Mouse (Mus musculus) activated CD4-positive, CD25-positive, alpha-beta regulatory T cell, adult 9 weeks (primary cell): Measurements from ENCODE around the gene Gga2. TPM values are rescaled to one million over a fixed set of nuclear protein-coding genes. Genes with fewer than 3 reads are reported as not detected.

ENCODE experiments used
- polyA plus RNA-seq: library from polyadenylated mRNA; unstranded; fragments of 100-300 nt; shearing (Covaris generic); gene quantifications from one replicate; pipeline ENCODE4 v1.2.1, GENCODE M21; 2017

The Gga2 gene
- polyA plus RNA-seq: 4.1 TPM

DNA sequence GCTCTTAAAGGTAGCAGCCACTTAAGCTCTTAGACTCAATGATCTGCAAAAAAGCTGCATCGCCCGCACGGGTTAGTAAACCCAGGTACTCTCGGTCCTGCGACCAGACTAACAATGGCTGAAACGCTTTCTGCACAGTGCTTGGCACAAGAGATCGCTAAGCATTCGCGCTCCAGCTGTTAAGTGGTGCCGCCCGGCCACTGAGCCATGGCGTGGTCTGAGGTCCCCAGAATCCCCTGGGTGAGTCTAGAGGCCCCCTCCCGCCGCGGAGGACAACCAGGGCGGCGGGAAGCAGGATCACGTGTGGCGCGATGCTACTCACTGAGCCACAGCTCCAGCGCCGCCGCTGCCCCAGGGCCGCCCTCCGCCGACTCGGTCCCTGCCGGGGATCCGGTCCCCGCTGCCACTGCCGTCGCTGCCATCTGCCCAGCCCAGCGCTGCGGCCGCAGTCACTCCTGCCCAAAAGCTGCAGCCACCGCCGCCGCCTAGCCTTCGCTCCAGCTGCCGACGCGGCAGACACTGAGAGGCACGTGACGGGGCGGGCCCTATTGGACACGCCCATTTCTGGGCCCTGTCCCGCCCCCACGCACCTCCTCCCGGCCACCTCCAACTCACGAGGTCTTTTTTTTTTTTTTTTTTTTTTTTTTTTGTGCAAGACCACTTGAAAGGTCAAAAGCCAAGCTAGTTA is at the start of gene Gga2:
Gene Gga2 (minus strand): TSS at position 556 of the 688 bp plus-strand sequence.

DNA sequence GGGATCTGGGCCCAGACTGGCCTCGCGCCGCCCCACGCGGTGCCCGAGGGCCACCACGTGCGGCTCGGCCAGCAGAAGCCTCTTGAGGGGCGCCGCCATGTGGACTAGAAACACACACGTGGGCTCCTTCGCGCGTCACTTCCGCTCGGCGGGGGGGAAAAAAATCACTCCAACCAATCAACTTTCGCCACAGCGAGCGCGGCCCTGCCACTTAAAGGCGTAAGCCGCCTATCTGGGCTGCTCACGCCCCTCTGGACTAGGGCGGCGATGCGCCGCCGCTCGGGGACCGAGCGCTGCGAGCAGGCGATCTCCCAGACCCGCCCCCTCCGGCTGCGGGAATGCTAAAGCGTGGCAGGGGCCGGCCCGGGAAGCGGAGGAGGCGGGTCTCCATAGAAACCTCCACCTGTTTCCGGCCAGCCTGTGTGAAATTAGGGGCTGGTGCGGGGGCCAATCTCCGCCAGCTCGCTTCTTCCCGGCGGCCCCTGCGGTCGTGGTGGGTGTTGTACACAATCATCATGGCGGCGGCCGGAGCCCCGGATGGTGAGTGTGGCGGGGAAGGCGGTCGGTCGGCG is 46.0 kb upstream of the Gga2 start, which contains the start of the genes Ubfd1 and Ears2:
Gene Ubfd1 (plus strand): TSS at position 231 of the 572 bp plus-strand sequence.
Gene Ears2 (minus strand): TSS at position 319 of the 572 bp plus-strand sequence.

DNA sequence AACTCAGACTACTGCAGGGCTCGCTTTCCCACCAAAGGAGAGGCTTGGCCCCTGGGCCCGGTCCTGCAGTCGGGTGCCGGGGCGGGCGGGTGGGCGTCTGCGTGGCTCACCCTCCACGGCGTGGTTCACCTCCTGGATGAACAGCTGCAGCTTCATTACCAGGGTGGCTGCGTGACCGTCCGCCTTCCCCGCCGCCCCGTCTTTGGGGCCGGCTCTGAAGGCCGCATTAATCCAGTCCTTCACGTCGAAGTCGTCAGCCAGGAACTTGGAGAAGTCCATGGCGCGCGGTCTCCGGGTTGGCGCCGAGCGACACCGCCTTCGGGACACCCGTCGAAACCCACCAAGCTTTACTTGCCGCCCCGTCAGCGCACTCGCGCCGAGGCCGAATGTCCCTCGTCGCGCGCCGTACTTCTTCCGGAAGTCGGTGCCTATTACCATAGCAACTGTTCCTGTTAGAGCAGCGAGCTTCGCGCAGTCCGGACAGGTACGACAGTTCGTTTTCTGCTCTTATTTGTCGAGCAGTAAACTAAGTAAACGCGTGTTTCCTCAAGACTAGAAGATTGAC is 39.6 kb downstream of the Gga2 start, which contains the start of gene Cog7:
Gene Cog7 (minus strand): TSS at position 405 of the 565 bp plus-strand sequence.

Other genes starting within 250 kb of the Gga2 start
- gene Scnn1b, start 156.2 kb downstream of the Gga2 start, polyA plus RNA-seq: 0.55 TPM
- 15.3 TPM for gene Cog7, start 39.5 kb downstream of the Gga2 start, polyA plus RNA-seq
- gene Ubfd1, start 46.0 kb upstream of the Gga2 start, polyA plus RNA-seq: 13.1 TPM
- 16.3 TPM for gene Ears2, start 46.0 kb upstream of the Gga2 start, polyA plus RNA-seq
- 181 TPM for gene Ndufab1, start 80.7 kb upstream of the Gga2 start, polyA plus RNA-seq
- 8.2 TPM for gene Palb2, start 111.8 kb upstream of the Gga2 start, polyA plus RNA-seq
- gene Dctn5, start 111.8 kb upstream of the Gga2 start, polyA plus RNA-seq: 153 TPM
- 8.2 TPM for gene Plk1, start 138.2 kb upstream of the Gga2 start, polyA plus RNA-seq
- not detected for gene Ern2, start 165.0 kb upstream of the Gga2 start, polyA plus RNA-seq
- gene Chp2, start 198.3 kb upstream of the Gga2 start, polyA plus RNA-seq: not detected